Mouse (Mus musculus) bone marrow macrophage, adult 2 months (primary cell): ENCODE data around the gene Il10rb. TPM values are rescaled to one million over a fixed set of nuclear protein-coding genes. Genes with fewer than 3 reads are reported as not detected.

Source experiments
- H3K27ac ChIP-seq: 2 replicates; pipeline ENCODE4 v1.5.1; 2012; ENCODE audit warnings: low read depth, low read length; ENCODE audit not compliant: insufficient read depth
- H3K4me1 ChIP-seq: 2 replicates; pipeline ENCODE4 v1.6.1; 2012; ENCODE audit warnings: low read length; ENCODE audit not compliant: control insufficient read depth, insufficient read depth
- H3K4me3 ChIP-seq: 2 replicates; pipeline ENCODE4 v1.5.1; 2012; ENCODE audit warnings: mild to moderate bottlenecking, low read length, moderate library complexity; ENCODE audit not compliant: insufficient read depth
- CTCF ChIP-seq: IDR thresholded peaks from 2 replicates; pipeline ENCODE4 v1.5.1; 2012; ENCODE audit warnings: low read depth, mild to moderate bottlenecking, low read length, moderate library complexity
- POLR2A ChIP-seq: IDR thresholded peaks from 2 replicates; pipeline ENCODE4 v1.6.1; 2012; ENCODE audit warnings: mild to moderate bottlenecking, low read depth, low read length, borderline replicate concordance
- polyA plus RNA-seq: library from polyadenylated mRNA; stranded (reverse); fragments of >200 nt; gene quantifications from 2 replicates; pipeline ENCODE4 v1.2.4, GENCODE M21; 2012; ENCODE audit not compliant: missing spikeins, insufficient read depth, insufficient read length

The Il10rb gene
- polyA plus RNA-seq, result 345 and 358 TPM in 2 replicates

GRCm38 (mm10) chr16:91405640-91406584 lies at the start of gene Il10rb:
TSS of gene Il10rb (plus strand) at chr16:91406164.
- Histone ChIP-seq H3K4me1 (peaks cover 34% of the 10 kb centered on the region), H3K4me3 (peak within 1 kb of the TSS; percentile 79), H3K27ac (peak within 1 kb of the TSS; percentile 99)
- TF ChIP-seq CTCF, result no peak
- no peak; the same call in 1 of the 2 replicates for TF ChIP-seq POLR2A

DNA sequence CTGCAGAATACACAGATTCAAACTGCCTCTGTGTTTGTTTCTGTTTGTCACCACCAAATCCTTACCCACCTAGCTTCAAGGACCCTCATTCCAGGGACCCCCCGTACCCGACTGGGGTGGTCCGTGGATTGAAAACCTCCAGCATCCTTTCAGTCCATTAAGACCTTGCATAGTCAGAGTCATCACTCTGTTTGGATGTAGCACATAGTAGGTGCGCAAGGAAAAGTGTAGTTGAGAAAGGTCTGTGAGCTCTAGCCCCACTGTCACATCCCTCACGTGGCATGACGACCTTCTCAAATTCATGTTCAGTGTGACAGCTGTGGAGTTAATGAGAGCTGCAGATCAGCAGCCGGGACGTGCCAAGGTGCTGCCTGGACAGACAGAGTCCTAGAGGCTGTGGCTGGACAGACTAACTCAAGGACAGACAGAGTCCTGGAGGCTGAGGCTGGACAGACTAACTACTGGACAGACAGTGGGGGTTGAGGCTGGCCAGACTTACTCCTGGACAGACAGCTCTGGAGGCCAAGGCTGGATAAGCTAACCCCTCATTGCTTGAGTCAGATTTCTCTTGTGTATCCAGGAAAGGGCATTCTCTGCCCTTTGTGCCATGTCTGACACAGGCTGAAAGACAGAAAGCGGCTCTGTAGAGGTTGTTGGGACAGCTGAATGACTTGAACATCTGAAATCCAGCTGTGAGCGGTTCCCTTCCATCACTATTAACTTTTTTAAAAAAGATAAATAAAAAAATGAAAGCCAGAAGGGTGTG lies 49.0 kb upstream of the Il10rb start:
- TF ChIP-seq POLR2A (no peak), CTCF (no peak)
- Histone ChIP-seq H3K27ac (peak overlapping the region; percentile 8), H3K4me3 (no peak overlapping the region), H3K4me1 (peaks cover 58% of the 10 kb centered on the region)

DNA sequence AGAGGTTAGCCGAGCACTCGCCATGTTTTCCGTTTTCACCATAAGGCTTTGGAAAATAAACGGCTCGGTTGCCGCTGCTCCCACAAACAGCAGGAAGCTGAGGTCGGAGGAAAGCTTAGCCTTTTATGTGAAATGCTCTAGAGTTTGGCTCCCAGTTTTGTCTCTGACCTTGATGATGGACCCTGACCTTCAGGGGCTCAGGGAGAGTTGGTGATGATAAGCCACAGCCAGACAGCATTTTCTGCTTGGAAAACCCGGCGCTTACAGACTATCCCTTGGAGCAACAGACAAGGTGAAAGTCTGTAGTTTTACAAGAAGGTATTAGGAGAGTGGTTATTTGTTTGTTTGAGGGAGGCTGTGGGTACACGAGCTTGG lies 48.5 kb upstream of the Il10rb start:
- TF ChIP-seq POLR2A, result no peak
- TF ChIP-seq CTCF, result no peak
- H3K4me3 ChIP-seq, result no peak overlapping the region
- 0 out of 2 replicates have a peak overlapping the region, but pooled peaks have one; percentile 9 for H3K27ac ChIP-seq
- H3K4me1 ChIP-seq, result peaks cover 60% of the 10 kb centered on the region

- H3K4me3 ChIP-seq, result no peak overlapping the region
- peak overlapping the region; percentile 64 for H3K27ac ChIP-seq
- peaks cover 60% of the 10 kb centered on the region for H3K4me1 ChIP-seq
- TF ChIP-seq CTCF (no peak), POLR2A (no peak)
These were observed 47.4 kb upstream of the Il10rb start for GRCm38 (mm10) chr16:91358555-91358954.

DNA sequence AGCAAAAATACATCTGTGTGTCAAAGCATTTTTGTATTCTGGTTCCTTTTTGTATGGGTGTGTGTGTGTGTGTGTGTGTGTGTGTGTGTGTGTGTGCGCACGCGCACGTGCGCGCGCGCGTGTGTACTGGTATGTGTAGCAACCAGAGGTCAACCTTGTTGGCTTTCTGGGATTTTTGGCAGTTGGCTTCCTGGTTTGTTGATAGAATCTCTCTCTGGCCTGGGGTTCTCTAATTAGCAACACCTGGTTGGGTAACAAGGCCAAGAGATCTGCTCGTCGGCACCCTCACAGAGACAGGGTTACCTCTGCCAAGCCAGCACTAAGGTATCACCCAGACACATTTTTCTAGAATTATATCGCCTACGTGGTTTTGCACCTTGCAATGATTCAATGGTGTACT lies 46.4 kb upstream of the Il10rb start:
- H3K4me3 ChIP-seq, result no peak overlapping the region
- no peak for TF ChIP-seq CTCF
- no peak for TF ChIP-seq POLR2A
- peaks cover 58% of the 10 kb centered on the region for H3K4me1 ChIP-seq
- H3K27ac ChIP-seq, result 0 out of 2 replicates have a peak overlapping the region, but pooled peaks have one; percentile 64

DNA sequence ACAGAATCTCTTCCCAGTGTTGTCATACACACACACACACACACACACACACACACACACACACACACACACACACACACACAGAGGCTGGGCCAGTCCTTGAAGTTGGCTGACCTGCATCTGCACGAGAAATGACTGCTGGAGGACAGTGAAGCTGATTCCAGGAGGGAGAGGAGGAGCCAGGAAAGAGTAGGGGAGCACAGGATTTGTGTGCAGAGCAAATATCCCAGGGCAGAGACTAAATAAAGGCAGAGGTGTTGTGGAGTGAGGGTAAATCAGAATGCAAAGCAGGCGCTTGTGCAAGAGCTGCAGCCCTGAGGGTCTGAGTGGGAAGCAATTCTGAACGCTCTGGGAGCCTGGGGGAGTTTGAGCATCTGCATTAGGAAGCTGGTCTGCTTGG lies 45.8 kb upstream of the Il10rb start:
- Histone ChIP-seq H3K4me1 (peaks cover 58% of the 10 kb centered on the region), H3K27ac (no peak overlapping the region), H3K4me3 (no peak overlapping the region)
- TF ChIP-seq CTCF, result no peak
- no peak for TF ChIP-seq POLR2A

DNA sequence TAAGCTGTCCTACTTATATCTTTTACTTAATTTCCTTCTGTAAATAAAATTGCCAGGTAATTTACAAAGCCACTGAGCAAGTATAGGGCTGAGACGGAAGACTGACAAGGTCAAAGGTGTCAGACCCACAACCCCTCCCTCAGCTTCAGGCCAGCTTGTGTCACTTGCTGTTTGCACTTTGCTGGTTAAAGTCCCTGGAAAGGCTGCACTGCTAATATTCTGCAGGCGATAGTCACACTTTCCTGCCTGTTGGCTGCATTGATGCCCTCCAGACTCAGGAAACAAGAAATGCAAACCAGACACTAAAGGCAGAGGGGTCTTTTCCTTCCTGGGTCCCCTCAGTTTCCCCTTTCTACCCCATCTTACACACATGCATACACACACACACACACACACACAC lies 44.0 kb upstream of the Il10rb start:
- Histone ChIP-seq H3K4me3 (no peak overlapping the region), H3K27ac (no peak overlapping the region)

GRCm38 (mm10) chr16:91362616-91363272 lies 43.2 kb upstream of the Il10rb start:
- H3K4me1 ChIP-seq, result peaks cover 64% of the 10 kb centered on the region
- H3K4me3 ChIP-seq, result no peak overlapping the region
- TF ChIP-seq POLR2A (no peak), CTCF (no peak)
- H3K27ac ChIP-seq, result peak overlapping the region; percentile 24

More for the DNA sequence above, 44.0 kb upstream of the Il10rb start:
- TF ChIP-seq CTCF (no peak), POLR2A (no peak)
- peaks cover 64% of the 10 kb centered on the region for H3K4me1 ChIP-seq

DNA sequence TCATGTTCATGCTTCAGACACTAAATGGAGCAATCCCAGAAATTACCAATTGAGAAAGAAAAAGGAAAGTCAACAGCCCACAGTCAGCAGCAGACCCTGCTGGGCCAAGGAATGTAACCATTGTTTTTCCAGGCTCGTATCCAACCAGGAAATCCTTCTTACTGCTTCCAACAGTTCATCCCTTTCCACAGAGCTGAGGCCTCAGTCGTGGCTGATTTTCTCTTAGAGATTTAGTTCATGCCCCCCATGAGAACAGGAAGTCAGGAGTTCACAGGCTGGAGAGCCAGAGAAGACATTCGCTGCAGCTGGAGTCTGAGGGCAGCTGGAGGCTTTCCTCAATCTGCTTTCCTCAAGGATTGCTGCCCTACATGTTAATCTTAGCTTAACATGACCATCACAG lies 42.5 kb upstream of the Il10rb start:
- peaks cover 64% of the 10 kb centered on the region for H3K4me1 ChIP-seq
- TF ChIP-seq CTCF (no peak), POLR2A (no peak)
- peak overlapping the region; percentile 24; the same call in 1 of the 2 replicates for H3K27ac ChIP-seq

More for the DNA sequence above, 42.5 kb upstream of the Il10rb start:
- no peak overlapping the region for H3K4me3 ChIP-seq
